Mouse (Mus musculus): Measurements from ENCODE around the gene Nacad.
A peak's percentile ranks its signal among the peaks of the same experiment; 100 is the strongest.

DNA sequence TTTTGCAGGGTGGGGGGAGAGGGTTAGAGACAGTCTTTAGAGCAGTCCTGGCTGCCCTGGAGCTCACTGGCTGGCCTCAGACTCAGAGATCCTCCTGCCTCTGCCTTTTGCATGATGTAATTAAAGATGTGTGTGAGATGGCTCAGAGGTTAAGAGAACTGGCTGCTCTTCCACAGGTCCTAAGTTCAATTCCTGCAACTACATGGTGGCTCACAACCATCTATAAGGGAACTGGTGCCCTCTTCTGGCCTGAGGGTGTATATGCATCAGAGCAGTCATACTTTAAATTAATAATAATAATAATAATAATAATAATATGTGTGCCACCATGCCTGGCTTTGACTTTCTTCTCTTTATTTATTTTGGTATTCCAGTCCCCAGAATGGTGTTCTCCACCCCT is 23.8 kb upstream of the Nacad start:
- TF ChIP-seq HCFC1 (IDR thresholded peaks at IDR 0.05; ENCODE audit: low read depth, low read length) (no peak), POLR2A (IDR thresholded peaks at IDR 0.05; ENCODE audit: low read depth, low read length) (no peak), POLR2AphosphoS2 (IDR thresholded peaks at IDR 0.05; ENCODE audit: low read depth, low read length) (no peak), CTCF (conservative IDR thresholded peaks at IDR 0.05 in 1 of 2, IDR thresholded peaks at IDR 0.05 in 1 of 2; ENCODE audit: low read depth in 2 of 2, low read length in 2 of 2) (peak; percentile 8 to 64; a peak in 2 of 4 replicates)
